In genomic region chr4:45473129-45473528, GRCm38 (mm10) we compare ENCODE assay signal across 8 mouse cellular contexts. TPM values are rescaled to one million over a fixed set of nuclear protein-coding genes. Genes with fewer than 3 reads are reported as not detected.
A peak's percentile ranks its signal among the peaks of the same experiment; 100 is the strongest.
DNase-seq lines count a peak whose midpoint lies in the region; ATAC-seq lines count a peak whose summit lies in the region.

No protein-coding gene starts in this region.

- H3K36me3 ChIP-seq in hindbrain, embryonic 13.5 days = no peaks in the 10 kb centered on the region; the same call in 1 of the 2 replicates
- H3K36me3 ChIP-seq in megakaryocyte, embryonic 14.5 days (replicated peaks; ENCODE audit: low read length) = peaks cover 30% of the 10 kb centered on the region

- 14% methylated on average over 11 of the region's 11 CpGs for WGBS in hindbrain, embryonic 13.5 days

- H3K4me3 ChIP-seq in hindbrain, embryonic 13.5 days = no peak overlapping the region
- peak overlapping the region; percentile 71 for H3K4me3 ChIP-seq in megakaryocyte, embryonic 14.5 days (replicated peaks)

- DNase-seq in cerebellum, adult 9-11 months = peak; percentile 27
- no peak for DNase-seq in cerebellum, adult 9-10 months
- DNase-seq in brain, adult 2 months (ENCODE audit: low read depth, low spot score) = peak; percentile 94
- peak; percentile 81 to 87 for DNase-seq in gastrocnemius, adult 8-10 months (ENCODE audit: low spot score in 2 of 2)
- DNase-seq in layer of hippocampus, postnatal 25 days (ENCODE audit: extremely low spot score in 1 of 2, low spot score in 1 of 2) = peak; percentile 46 to 71
- DNase-seq in spleen, postnatal 36 days (ENCODE audit: low spot score in 2 of 2) = peak; percentile 49 to 57

- no peaks in the 10 kb centered on the region for H3K9me3 ChIP-seq in hindbrain, embryonic 13.5 days
- peaks cover 7% of the 10 kb centered on the region for H3K9me3 ChIP-seq in megakaryocyte, embryonic 14.5 days

- no peak overlapping the region for H3K4me2 ChIP-seq in hindbrain, embryonic 13.5 days

- no peak overlapping the region for H3K9ac ChIP-seq in hindbrain, embryonic 13.5 days

- ATAC-seq in hindbrain, embryonic 13.5 days (ENCODE audit: low FRiP score) = peak; percentile 71

- peak overlapping the region; percentile 70 for H3K27ac ChIP-seq in hindbrain, embryonic 13.5 days

- H3K27me3 ChIP-seq in hindbrain, embryonic 13.5 days = no peaks in the 10 kb centered on the region
- no peaks in the 10 kb centered on the region for H3K27me3 ChIP-seq in megakaryocyte, embryonic 14.5 days (replicated peaks)

- peaks cover 69% of the 10 kb centered on the region for H3K4me1 ChIP-seq in hindbrain, embryonic 13.5 days (replicated peaks)
- peaks cover 75% of the 10 kb centered on the region for H3K4me1 ChIP-seq in megakaryocyte, embryonic 14.5 days

RNA-seq across cellular contexts. Expression of gene Shb, which starts 59.1 kb away (rescaled TPM):
- 1 to 10 TPM; 4.1 to 8.8 (median 6.6) TPM for total RNA-seq in gastrocnemius, adult 8-10 months (2022)
- polyA plus RNA-seq in hindbrain, embryonic 13.5 days (2015; fragmentation: Nextera tagmentation; extraction: Ambion mirVana) = 3.8 and 5.7 TPM in 2 replicates
- 10 to 100 TPM; 16.1 to 18.8 TPM for total RNA-seq in layer of hippocampus, postnatal 25 days (2021)
- 20.2 and 27.2 TPM in 2 replicates for polyA plus RNA-seq in megakaryocyte, embryonic 14.5 days (2012; ENCODE audit: insufficient read depth, low replicate concordance)
